Mouse (Mus musculus) megakaryocyte-erythroid progenitor cell, adult 5-6 weeks (primary cell): ENCODE data around the gene Flcn. TPM values are rescaled to one million over a fixed set of nuclear protein-coding genes. Genes with fewer than 3 reads are reported as not detected.
"Not testable (repeated sequence)": the region's sequence is repeated elsewhere in the genome, so short reads cannot be mapped to it uniquely, and the experiment has no call there.

Experiments
- ATAC-seq: replicated peaks from 2 replicates; pipeline ENCODE4 v1.8.0; 2016; ENCODE audit warnings: mild to moderate bottlenecking, inconsistent platforms; ENCODE audit not compliant: severe bottlenecking, poor library complexity, low FRiP score, low TSS enrichment
- total RNA-seq, 2 experiments: library from RNA; stranded (forward) in 1 of 2; stranded (reverse) in 1 of 2; fragments of 200-1000, 215-1000 nt in 1 of 2; fragments of >200 nt in 1 of 2; fragmentation: Nextera tagmentation in 1 of 2; gene quantifications; 2 replicates each; pipeline ENCODE4 v1.2.3; 2014 to 2017

Gene Flcn
- total RNA-seq (2014; fragmentation: Nextera tagmentation), result 25.4 and 31.1 TPM in 2 replicates
- 17.0 and 21.1 TPM in 2 replicates for total RNA-seq (2017)

DNA sequence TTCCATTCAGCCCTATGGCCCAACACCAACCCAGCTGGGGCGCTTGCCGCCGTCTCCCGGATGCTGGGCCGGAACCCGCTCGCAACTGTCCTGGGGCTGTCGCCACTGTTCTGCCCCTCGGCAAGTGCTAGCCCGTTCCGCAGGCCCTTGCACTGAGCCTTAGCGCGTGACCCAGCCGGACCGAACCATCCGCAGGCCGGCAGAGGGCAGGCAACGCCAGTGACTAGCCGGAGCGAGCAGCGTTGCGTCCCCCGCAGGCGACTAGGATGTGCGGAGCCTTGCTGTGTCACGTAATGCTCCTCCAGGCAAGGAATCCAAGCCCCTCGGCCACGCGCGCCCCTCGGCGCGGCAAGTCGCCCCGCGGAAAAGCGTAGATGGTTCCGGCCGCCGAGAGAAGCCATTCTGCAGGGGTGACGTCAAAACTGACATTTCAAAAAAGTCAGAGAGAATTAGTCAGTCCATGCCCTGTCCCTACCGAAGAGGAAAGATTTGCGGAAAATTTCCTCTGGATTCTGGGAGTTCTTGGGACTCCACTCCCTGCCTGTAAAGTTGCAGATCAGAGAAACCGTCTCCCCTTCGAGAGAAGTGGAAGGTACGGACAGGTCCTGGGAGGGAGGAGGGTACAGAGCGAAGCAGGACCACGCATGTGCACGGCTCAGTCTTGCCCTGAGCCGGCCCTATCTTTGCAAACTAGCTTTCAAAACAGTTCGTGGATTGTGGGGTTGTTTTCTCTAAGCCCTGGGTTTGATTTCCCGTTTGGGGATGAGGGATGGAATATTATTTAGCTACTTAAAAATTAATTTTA, at the start of gene Flcn:
TSS of gene Flcn (minus strand) at position 347 of the 805 bp plus-strand sequence.
- peak; percentile 84 for ATAC-seq

DNA sequence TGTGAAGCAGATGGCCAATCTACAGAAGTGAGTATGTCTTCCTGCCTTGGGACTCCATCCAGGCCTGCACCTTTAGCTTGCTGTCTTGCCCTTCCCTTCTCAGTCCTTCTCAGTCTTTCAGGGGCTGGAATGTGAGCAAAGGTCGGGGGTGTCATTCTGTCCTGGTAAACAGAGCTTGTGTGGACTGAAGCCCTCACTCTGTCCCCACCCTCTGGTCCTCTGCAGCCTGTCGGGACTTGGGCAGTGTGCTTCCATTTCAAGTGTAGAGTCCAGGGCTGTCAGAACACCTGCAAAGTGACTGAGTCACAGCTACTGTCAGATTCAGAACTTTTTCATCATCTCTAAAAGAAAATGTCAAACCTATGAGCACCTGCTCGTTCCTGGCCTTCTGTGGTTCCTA, 43.0 kb upstream of the Flcn start:
- ATAC-seq, result no peak

DNA sequence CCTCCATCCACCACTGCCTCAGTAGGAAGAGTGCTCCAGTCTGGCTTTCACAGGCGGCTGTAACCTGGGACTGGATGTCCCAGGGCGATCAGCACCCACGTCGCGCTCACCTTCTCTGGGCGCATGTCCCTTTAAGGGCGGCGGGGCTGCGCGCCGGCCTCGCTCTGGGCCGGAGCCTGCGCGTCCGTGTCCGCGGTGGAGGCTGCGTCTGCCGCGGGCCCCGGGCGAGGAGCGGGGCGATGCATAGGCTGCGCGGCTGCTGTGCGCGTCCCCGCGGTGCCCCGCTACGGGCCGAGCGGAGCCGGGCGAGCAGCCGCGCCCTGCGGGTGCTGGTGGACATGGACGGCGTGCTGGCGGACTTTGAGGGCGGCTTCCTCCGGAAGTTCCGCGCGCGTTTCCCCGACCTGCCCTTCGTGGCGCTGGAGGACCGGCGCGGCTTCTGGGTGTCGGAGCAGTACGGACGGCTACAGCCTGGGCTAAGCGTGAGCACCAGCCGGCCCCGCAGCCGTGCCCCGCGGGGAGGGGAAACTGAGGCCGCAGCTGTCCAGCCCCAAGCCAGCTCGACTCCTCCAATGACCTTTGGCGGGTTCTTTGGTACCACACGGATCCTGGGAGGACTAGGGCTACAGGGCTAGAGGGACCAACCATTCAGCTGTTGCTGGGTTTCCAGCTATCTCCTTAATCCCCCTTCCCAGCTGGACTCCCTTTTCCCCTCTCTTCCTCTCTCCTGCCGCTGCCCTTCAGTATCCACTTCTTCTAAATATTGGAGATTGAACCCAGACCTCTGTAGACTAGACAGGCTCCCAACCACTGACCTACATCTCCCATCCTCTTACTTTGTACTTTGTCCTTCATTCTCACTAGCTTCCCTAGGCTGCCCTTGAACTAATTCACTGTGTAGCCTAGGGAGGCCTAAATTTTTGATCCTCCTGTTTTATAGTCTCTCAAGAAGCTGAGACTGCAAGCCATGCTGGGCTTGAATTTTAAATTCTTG, 38.4 kb upstream of the Flcn start:
- ATAC-seq, result peak; percentile 62

DNA sequence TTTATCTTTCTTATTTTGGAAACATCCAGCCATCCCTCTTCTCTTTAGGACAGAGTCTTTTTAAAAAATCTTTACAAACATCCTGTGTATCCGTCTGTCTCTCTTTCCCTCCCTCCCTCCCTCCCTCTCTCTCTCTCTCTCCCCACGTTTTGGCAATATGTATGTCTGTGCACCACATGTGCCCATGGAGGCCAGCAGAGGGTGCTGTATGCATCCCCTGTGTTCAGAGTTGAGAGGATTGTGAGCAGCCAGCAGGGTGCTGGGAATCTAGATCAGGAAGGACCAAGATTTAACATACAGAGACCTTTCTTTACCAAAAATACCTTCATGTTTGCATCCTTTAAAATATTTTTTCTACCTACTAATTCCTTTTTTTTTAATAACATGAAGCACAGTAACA, 37.3 kb upstream of the Flcn start:
- peak; percentile 79 for ATAC-seq

DNA sequence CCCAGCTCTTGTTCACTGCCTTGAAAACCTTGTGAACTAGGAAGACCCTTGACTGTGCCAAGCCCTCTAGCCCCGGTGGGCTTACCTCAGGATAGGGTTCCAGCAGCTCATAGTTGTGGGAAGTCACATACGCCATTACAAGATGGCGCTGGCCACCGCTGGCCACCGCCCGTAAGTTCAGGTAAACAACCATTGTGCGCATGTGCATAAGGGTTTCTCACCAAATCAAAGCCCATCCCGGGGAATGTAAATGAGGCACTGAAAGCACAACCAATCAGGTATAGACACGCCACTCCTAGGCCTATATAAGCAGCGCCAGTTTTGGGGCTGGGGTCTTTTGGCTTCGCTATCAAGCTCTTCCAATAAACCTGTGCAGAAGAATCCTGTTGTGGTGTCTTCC, 36.5 kb upstream of the Flcn start:
- no peak for ATAC-seq

DNA sequence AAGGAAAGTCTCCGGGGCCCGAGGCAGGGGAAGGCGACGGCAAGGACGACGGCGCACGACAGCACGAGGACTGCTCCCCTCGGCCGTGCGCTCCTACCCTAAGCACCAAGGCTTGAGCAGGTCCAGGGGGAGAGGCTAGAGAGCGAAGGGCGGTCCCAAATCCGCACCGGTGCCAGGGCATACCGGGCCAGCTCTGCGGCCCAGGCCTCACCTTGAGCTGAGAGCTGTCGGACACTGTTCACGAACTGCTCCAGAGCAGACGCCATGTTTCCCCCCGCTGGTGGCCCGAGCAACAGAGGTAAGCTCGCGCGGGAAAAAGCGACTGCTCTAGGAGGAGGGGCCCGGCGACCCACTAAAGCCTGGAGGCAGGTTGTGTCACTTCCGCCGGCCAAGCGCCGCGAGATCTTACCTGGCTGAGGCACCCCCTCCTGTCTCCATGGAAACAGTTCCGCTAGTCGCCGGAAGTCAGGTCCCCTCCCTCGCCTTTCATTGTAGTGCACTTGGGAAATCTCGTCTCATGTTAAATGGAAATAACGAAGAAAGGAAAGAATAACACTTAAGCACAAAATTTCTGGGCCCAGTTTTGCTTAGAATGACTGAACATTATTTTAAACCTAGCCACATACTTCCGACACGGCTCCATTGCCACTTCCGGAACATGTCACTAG, 29.8 kb upstream of the Flcn start, which contains the start of gene Cops3:
TSS of gene Cops3 (minus strand) at position 380 of the 668 bp plus-strand sequence.
- peak; percentile 92 for ATAC-seq

DNA sequence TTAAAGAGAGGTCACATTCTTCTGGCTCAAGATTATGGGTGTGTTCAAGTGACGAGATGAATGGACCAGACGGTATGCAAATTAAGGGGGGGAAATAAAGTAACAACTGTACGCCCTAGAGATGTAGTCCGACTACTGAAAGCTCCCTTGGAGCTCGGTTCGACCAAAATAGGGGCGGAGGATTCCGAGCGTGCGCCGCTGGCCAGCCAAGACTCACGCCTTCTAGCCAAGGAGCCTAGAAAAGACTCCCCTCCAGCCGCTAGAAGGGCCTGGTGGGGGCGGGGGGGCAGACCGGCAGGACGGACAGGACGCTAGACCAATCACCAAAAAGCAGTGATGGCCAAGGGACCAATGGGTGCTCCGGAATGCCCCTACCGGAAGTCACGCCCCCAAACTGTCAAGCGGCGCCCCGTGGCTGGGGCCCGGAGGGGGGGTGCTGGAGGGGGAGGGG, 29.2 kb upstream of the Flcn start, which contains the start of gene Nt5m:
TSS of gene Nt5m (plus strand) at position 440 of the 451 bp plus-strand sequence.
- peak; percentile 96 for ATAC-seq

DNA sequence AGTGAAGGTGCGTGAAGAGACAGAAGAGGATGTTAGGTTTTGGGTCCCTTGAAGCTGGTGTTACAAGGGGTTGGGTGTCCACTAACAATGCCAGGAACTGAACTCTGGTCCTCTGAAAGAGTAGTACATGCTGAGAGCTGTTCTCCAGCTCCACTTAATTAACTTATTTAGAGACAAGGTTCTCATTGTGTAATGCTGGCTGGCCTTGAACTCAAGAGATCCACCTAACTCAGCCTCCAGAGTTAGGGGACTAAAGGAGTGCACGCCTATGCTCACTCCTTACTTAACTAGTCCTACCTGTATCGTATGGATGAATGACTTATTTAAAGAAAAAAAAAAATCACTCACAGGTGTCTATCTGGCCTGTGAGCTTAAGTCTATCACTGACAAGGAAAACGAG, 28.6 kb upstream of the Flcn start:
- ATAC-seq, result no peak

DNA sequence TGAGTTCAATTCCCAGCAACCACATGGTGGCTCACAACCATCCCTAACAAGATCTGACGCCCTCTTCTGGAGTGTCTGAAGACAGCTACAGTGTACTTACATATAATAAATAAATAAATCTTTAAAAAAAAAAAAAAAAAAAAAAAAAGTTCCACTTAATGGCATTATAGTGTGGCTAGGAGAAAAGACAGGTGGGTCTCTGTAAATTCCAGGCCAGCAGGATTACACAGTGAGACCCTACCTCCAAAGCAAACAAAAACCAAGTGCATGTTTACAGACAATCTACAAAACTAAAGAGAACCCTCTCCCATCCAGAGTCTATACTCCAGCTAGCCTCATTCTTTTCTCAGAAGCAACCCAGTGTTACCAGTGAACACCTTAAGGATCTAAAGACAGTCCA, 28.0 kb upstream of the Flcn start:
- ATAC-seq, result not testable (repeated sequence)

DNA sequence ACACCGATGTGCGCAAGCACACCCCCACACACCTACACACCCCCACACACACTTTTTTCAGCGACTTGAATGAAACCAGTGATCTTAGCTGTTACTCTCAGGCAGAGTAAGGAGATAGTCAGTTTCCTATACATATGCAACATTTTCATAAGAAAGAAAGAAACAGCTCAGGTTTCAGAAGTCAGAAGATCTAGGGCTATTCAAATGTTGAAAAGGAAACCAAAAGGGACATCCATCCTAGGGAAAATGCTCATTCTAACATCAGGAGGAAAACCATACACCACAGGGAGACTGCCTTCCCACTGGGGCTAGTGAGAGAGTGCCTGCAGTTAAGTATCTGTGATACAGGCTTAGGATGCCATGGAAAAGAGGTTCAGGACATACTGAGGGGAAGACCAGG, 11.8 kb upstream of the Flcn start:
- ATAC-seq, result no peak

DNA sequence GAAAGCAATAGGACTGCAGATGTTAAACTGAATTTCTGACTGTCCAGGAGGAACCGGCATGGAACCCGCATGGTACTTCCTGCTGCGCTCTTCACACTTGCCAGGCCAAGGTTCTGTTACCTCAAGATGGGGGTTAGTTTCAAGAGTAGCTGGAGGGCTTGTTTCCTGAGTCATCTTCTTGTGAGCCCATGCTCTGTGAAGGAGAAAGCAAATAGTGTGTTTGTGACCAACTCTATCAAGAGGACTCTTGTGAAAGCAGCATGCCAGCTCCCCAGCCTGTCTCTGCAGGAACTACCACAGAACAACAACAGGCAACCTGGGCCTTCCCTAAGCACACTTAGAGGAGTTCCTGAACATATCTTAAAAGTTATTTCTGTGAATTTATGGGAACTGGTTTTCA, 8.1 kb upstream of the Flcn start:
- ATAC-seq, result no peak

DNA sequence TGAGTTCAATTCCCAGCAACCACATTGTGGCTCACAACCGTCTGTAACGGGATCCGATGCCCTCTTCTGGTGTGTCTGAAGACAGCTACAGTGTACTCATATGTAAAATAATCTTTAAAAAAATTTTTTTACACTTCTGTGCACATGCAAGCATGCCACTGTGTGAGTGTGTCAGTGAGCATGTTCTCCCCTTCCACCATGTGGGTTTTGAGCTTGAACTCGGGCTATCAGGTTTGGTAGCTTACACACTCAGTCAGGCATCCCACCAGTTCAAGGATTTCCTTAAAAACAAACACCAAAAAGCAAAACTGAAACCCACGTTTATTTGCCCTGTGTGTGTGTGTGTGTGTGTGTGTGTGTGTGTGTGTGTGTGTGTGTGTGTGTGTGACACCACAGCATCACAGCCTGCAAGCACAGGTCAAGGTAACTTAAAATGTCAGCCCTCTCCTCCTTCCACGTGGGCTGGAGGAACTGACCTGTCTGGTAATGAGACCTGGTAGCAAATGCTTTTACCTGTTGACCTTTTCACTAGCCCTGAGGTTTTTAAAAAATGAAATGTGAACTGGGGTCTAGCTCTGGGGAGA, 5.8 kb upstream of the Flcn start:
- ATAC-seq, result no peak

DNA sequence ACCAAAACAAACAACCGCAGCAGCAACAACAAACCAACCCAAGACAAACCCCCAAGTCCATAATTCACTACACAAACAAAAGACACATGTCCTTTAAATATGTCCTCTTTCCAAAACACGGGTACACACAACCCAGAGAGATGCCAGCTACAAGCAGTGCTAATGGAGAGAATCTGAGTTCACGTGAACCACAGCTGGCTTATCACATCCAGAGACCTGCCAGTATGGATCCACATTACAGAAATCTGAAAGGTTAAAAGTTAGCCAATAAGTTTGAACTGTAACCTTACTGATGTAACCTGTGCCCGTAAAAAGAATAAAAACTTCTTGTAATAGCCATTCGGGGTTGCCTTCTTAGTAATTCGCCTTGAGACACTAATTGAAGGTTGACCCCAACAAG, 5.1 kb upstream of the Flcn start:
- ATAC-seq, result no peak

DNA sequence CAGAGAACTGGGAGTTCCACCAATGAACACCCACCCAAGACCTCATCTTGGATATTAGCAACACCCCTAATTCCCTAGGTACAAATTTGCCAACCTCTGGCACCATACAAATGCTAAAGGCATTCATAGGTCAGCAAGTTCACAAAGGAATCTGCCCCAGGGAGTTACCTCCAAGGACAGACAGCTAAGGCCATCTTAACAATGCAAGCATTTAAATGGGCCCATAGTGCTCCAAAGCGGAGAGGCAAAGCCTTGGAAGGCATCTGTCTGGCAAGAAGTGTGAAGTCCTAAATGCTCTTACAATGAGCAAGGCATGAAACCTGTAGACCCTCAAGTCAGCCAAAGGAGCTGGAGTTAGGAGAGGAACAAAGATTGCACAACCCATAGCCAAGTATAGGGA, 4.5 kb upstream of the Flcn start:
- no peak for ATAC-seq

DNA sequence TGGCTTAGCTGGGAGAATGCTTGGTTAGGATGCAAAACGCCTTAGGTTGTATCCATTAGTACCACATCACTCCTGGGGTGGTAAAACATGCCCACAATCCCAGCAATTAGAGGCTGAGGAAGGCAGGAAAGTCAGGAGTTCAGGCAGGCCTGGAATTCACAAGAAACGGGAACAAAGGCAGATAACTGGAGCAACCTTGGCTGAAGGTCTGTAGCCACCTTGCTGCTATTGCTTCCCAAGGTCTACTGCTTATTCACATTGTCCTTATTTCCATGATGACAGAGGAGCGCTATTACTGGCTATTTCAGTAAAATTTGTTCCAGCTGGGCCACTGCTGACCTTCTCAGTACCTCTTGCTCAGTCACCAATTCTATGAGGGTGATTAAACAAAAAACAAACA, 3.5 kb upstream of the Flcn start:
- ATAC-seq, result no peak

DNA sequence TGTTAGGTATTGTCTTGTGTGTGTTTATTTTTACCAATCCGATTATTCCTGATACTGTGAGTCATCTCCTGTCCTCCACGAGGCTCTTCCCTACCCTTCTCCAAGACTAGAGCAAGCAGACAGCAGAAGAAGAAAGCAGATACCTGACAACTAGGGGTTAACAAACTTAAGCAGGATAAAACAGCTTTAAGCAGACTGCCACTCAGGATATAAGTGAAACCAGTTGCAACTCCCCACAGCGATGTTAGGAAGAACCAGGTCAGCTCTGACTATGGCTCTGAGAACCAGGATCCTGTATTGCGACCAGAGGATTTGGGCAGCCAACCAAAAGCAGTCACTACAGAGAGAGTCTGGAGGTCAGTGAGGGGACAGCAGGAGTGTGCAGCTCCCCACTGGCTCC, 1.4 kb upstream of the Flcn start:
- no peak for ATAC-seq

DNA sequence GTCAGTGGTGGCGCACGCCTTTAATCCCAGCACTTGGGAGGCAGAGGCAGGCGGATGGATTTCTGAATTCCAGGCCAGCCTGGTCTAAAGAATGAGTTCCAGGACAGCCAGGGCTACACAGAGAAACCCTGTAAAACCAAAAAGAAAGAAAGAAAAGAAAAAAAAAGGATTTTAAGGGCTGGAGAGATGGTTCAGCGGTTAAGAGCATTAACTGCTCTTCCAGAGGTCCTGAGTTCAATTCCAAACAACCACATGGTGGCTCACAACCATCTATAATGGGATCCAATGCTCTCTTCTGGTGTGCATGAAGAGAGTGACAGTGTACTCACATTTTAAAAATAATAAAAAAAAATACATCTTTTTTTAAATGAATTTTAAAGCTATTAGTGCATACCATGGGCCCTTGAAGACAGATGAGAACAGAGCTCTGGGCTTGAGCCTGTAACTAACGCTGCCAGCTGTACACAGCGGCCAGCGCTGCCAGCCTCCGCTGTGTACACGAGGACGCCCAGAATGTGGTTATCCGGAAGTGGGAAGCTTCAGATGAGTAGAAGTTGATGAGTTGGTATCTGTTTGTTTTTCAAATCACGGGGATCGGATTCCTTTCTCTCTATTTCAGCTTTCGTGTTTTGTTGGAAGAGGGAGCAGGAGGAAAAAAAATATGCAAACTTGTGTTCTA, 803 bp upstream of the Flcn start:
- ATAC-seq, result no peak

DNA sequence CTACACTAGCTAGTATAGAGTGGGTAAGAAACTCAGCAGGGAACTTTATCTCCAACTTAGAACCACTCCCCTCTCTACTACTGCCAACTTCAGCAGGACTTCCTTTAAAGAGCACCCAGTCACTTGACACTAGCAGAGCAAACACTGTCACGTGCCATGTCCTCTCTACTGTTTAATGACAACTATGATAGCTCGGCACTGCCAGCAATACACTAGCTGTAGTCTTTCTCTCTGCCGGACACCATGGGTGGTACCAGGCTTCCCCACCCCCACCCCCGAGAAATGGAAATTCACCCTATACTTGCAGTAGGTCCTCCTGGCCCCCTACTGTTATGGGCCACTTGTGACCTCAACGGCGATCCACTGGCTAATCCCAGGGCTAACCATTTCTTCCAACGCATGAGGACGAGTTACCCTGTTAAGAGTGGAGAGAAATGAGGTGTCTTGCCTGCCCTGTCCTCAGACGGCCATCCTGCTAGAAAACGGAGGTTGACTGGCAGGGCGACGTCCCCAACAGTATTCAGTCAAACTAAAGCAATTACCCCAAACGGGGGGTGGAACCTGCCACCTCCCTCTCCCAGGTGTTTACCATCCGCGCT, 646 bp downstream of the Flcn start:
- ATAC-seq, result peak; percentile 83
